Mouse (Mus musculus): ENCODE data around the gene Aida.
A peak's percentile ranks its signal among the peaks of the same experiment; 100 is the strongest.
"Not testable (repeated sequence)": the region's sequence is repeated elsewhere in the genome, so short reads cannot be mapped to it uniquely, and the experiment has no call there.

The Aida gene

DNA sequence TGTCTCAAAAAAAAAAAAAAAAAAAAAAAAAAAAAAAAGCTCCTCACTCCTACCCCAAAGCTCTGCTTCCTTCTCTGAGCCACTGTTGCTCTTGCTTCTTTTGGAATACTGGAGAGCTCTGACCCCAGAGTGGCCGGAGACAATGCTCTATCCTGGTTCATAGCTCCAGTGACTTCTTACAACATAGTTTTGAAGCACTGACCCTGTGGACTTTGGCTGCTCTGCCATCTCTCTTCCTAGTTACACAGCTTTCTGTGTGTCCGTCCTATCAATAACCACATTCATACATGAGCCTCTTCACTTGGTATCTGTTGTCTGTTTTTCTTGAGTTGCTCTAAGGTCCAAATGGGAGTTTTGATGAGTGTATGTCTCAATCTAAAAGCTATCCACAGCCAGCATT, 15.7 kb downstream of the Aida start:
- no peak for DNase-seq (ENCODE audit: extremely low read depth, insufficient read length, low spot score)

- DNase-seq (ENCODE audit: extremely low read depth, insufficient read length, low spot score), result no peak
These were observed 19.4 kb downstream of the Aida start for GRCm38 (mm10) chr1:183315783-183316182.

DNA sequence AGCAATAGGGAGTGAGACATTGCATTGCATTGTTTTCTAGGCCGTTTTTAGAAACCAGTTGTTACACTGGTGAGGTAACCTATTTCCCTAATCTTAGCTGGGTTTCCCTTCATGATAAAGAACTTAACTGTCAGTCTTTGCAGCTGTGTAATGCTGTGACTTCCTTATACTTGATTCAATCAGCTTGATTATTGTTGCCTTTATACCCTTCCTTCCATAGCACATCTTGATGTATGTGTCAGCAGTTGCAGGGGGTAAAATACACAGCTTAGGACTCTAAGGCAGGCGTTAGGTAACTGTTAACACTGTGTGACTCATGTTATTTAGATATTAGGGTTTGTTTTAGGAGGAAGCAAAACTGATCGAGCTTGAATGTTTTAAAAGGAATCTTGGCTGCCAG, 24.3 kb downstream of the Aida start:
- no peak for DNase-seq (ENCODE audit: extremely low read depth, insufficient read length, low spot score)

DNA sequence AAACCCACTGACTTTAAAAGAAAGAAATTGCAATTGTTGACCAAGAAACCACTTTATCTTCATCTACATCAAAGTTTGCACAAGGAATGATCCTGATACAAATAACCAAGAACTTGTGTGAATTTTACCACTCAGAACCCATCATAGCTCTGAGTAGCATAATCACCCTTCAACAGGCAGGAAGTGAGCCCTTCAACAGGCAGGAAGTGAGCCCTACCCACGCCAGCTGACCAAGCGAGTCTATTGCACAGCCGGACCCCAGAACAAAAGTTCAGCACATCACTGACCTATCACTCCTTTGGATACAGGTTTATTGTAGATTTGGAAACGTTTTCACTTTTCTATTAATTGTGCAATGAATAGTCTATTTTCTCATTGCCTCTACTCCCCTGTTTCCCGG, 26.1 kb downstream of the Aida start:
- not testable (repeated sequence) for DNase-seq (ENCODE audit: extremely low read depth, insufficient read length, low spot score)

- no peak for DNase-seq (ENCODE audit: extremely low read depth, insufficient read length, low spot score)
These were observed 27.5 kb downstream of the Aida start for GRCm38 (mm10) chr1:183323923-183324322.

DNA sequence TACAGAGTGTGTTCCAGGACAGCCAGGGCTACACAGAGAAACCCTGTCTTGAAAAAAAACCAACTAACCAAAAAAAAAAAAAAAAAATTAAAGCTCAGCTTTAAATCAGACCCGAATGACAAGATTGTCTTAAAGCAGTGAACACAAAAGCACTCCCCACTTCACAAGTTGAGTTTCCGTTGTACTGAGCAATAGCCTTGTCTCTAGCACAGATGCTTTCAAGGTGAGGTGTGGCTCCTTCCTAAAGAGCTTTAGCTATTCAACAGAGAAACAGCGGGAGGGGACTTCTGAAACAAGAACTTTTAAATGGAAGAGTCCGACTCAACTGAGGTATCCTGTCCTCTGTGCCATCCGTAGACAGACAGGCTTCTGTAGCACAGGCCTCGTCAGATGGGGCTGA, 28.0 kb downstream of the Aida start:
- DNase-seq (ENCODE audit: extremely low read depth, insufficient read length, low spot score), result no peak

- no peak for DNase-seq (ENCODE audit: extremely low read depth, insufficient read length, low spot score)
These were observed 30.8 kb downstream of the Aida start for GRCm38 (mm10) chr1:183327171-183327570.

GRCm38 (mm10) chr1:183342902-183343301, 46.5 kb downstream of the Aida start:
- not testable (repeated sequence) for DNase-seq (ENCODE audit: extremely low read depth, insufficient read length, low spot score)

- peak; percentile 84 for DNase-seq (ENCODE audit: extremely low read depth, insufficient read length, low spot score)
These were observed 48.8 kb downstream of the Aida start for GRCm38 (mm10) chr1:183344886-183345816.

DNA sequence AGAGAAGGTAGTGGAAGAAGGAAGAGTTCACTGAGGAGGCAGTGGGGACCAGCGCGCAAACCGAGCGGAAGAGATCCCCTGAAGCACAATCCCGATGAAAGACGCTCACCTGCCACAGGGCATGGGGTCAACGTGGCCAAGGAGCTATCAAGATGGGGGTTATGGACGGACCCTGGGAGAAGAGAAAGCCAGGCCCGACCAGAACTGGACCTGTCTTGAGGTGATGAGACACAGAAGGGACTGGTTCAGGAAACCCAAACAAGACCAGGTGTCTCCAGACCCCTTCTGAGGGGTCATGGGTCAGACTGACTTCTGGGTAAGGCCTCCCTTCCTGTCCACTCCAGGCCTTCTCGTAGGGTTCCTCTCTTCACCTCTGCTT, 49.4 kb downstream of the Aida start:
- no peak for DNase-seq (ENCODE audit: extremely low read depth, insufficient read length, low spot score)

DNA sequence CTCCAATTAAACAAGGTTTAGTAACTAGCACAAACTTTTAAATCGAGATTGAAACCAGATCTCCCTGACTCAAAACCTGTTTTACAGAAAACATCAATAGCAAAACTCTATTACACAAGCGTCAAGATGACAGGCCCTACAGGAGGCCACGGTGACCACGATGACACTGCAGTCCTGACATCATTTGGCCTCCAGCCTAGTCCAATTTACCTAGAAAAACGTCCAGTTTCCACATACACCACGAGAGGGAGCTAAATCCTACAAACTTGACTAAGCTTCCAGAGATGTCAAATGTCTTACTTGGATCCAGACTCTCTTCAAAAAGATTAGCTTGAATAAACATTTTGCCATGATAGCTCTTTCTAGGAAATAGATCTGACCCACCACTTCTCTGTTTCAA, 53.5 kb downstream of the Aida start:
- DNase-seq (ENCODE audit: extremely low read depth, insufficient read length, low spot score), result peak; percentile 60

DNA sequence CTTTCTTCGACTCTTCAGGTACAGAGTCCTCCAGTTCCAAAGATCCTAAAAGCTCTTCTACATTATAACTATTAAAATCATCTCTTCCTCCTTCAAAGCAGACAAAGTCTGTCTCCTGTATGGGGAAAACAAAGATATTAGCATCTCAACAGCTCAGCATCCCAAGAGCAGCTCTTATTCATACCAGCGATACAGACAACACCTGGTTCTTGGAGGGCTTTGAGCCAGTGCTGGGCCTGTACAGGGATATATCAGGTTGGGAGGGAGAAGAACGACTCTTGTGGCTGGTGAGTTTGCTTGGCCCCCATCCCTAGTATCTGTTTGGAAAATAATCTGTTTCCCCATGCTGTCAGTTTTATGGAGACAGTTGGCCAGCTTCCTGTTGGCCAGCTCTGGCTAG, 62.5 kb downstream of the Aida start:
- no peak for DNase-seq (ENCODE audit: extremely low read depth, insufficient read length, low spot score)

DNA sequence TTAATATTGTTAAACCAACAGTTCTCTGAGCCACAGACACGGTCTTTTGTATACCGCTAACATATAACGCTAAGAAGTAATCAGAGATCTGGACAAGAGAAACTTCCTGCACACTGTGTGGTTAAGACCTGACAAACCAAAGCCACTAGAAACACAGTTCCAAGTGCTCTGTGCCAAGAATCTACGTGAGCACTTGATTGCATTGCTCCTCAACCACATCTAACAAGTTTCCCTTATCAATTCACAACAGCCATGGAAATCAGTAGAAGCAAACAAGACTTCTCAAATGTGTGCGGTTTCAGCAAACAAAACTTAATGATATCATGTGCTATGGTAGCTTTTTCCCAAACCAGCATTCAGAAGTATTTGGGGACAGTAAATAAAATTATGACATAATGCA, 65.9 kb downstream of the Aida start:
- no peak for DNase-seq (ENCODE audit: extremely low read depth, insufficient read length, low spot score)

DNA sequence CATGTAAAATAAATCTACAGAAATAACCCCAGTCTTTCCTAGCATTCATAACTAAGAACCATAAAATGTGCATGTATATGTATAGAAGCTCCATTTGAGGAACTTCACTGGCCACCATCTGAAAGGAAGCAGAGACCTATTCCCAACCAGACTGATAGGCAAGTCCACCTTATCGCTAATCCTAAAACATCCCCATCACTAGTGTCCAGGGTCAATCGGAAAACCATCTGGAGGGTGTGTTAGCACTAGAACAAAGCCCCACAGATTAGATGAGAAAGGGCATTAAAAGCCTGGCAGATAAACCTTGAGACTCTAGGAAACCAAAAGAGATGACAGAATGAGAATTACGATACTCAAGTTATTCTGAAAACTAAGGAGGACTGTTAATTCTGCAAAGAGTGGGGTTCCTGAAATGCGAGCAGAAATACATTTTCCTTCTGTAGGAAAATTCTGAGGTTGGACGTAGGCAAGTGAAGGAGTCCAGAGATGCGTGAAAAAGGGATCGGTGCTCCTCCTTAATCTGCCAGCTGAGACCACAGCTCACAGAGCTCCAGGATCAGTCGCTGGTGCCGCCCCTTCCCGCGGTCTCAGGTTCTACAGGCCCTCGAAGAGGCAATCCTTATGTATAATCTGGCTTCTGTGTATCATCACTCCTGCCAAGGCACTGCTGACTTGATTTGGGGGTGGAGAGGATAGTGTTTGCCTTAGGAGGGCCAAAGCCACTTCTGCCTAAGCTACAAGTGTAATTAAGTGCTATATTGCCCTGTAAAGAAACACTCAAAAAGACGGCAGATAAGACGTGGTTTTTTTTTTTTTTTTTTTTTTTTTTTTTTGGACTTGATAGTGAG, 66.6 kb downstream of the Aida start:
- DNase-seq (ENCODE audit: extremely low read depth, insufficient read length, low spot score), result no peak

GRCm38 (mm10) chr1:183363577-183363867, 67.1 kb downstream of the Aida start:
- no peak for DNase-seq (ENCODE audit: extremely low read depth, insufficient read length, low spot score)

DNA sequence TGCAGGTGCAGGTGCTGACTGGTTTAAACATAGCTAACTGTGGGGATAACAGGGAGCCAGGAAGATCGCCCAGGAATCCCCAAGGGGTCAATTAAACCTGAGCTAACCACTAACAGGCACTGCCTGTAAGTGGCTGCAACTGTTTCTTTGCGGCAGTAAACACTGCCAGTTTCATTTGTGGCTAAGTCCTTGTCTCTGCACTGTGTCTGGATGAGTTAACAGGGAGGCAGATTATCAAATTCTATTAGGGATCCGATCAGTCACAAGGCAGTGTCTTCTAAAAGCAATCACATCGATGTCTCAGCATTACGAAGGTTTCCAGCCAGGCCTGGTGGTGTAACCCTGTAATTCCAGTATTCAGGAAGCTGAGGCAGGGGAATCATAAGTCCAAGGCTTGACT, 70.0 kb downstream of the Aida start:
- no peak for DNase-seq (ENCODE audit: extremely low read depth, insufficient read length, low spot score)

DNA sequence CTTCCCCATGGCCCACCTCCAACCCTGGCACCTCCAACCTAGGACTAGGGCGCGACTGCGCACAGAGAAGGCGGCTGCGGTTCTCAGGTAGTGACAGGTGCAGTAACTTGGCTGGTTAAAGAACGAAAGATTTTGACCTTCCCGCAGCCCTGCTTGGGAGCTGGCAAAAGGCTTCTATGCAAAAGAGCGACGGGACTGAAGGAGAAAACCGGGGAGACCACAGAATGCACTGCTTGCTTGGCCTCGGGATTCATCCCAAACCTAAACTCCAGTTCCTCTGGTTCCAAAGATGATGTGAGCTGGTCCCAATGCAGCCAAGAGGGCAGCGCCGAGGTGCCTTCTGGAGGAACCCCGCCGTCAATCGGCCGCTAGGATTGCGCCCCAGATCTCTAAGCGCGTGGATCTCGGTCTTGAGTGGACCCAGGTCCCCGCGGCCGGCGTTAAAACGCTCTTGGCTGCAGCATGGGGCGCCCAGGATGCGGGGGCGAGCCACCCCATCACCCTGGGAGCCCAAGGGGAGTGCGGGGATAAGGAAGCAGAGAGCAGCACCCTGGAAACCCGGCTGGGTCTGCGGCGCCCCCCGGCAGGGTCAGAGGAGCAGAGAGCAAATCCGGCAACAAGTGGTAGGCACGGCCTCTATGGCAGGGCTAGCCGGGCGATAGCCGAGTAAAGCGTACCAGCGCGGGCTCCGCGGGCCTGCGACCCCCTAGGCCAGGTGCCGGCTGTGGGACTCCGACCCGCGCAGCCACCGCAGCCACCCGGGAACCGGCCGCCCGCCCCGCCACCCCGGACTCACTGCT, 72.4 kb downstream of the Aida start:
- peak; percentile 60 for DNase-seq (ENCODE audit: extremely low read depth, insufficient read length, low spot score)

- DNase-seq (ENCODE audit: extremely low read depth, insufficient read length, low spot score), result peak; percentile 95
These were observed 73.1 kb downstream of the Aida start, which contains the start of gene Mia3 for GRCm38 (mm10) chr1:183369427-183370014. Mia3 (minus strand) TSS chr1:183369553.

GRCm38 (mm10) chr1:183374728-183375127, 78.3 kb downstream of the Aida start:
- DNase-seq (ENCODE audit: extremely low read depth, insufficient read length, low spot score), result no peak
